Mouse (Mus musculus) lung, embryonic 16.5 days (tissue): Measurements from ENCODE around the gene Bricd5. TPM values are rescaled to one million over a fixed set of nuclear protein-coding genes. Genes with fewer than 3 reads are reported as not detected.
"Not testable (repeated sequence)": the region's sequence is repeated elsewhere in the genome, so short reads cannot be mapped to it uniquely, and the experiment has no call there.

Experiments
- ATAC-seq: fragments of 200-750 bp; cut with Nextera tagmentation; 2 replicates; pipeline ENCODE4 v1.8.0; 2017; ENCODE audit warnings: low read depth, mild to moderate bottlenecking, moderate library complexity
- H3K27ac ChIP-seq: fragments of 300-500 bp; sonication (generic); 2 replicates; pipeline ENCODE4 v1.5.1; 2014; ENCODE audit warnings: mild to moderate bottlenecking, control low read depth, low read length
- H3K27me3 ChIP-seq: fragments of 300-500 bp; sonication (generic); 2 replicates; pipeline ENCODE4 v1.6.1; 2014; ENCODE audit warnings: low read depth, low read length, mixed read lengths; ENCODE audit not compliant: control insufficient read depth, insufficient read depth
- H3K36me3 ChIP-seq: fragments of 300-500 bp; sonication (generic); 2 replicates; pipeline ENCODE4 v1.6.1; 2014; ENCODE audit warnings: low read length; ENCODE audit not compliant: control insufficient read depth, insufficient read depth
- H3K4me1 ChIP-seq: fragments of 300-500 bp; sonication (generic); replicated peaks from 2 replicates; pipeline ENCODE4 v1.6.1; 2014; ENCODE audit warnings: low read length, mixed read lengths; ENCODE audit not compliant: control insufficient read depth, insufficient read depth
- H3K4me2 ChIP-seq: fragments of 300-500 bp; sonication (generic); 2 replicates; pipeline ENCODE4 v1.6.1; 2014; ENCODE audit warnings: low read depth, low read length, control low read depth
- H3K4me3 ChIP-seq: fragments of 300-500 bp; sonication (generic); 2 replicates; pipeline ENCODE4 v1.5.1; 2014; ENCODE audit warnings: mild to moderate bottlenecking, low read length, control low read depth
- H3K9ac ChIP-seq: fragments of 300-500 bp; sonication (generic); 2 replicates; pipeline ENCODE4 v1.6.1; 2014; ENCODE audit warnings: low read length, control low read depth
- H3K9me3 ChIP-seq: fragments of 300-500 bp; sonication (generic); 2 replicates; pipeline ENCODE4 v1.6.1; 2016; ENCODE audit warnings: low read length; ENCODE audit not compliant: control insufficient read depth
- WGBS: fragments of 180-500 bp; shearing (Covaris S2); extraction: QIAGEN DNeasy Blood & Tissue Kit; methylation state at CpG from one replicate; pipeline ENCODE4 v1.1.7; 2014; 5-methylcytosine and 5-hydroxymethylcytosine counted together
- polyA plus RNA-seq: library from polyadenylated mRNA; unstranded; fragments of >200 nt; fragmentation: Nextera tagmentation; extraction: Ambion mirVana; gene quantifications from 2 replicates; pipeline ENCODE4 v1.2.1, GENCODE M21; 2015

Bricd5 gene
- polyA plus RNA-seq, 1 experiment from 2014 or later, result not detected

GRCm38 (mm10) chr17:24454756-24455522 lies 18.7 kb upstream of the Bricd5 start:
- ATAC-seq, result peak; percentile 95
- Histone ChIP-seq H3K27ac (peak overlapping the region; percentile 99), H3K36me3 (peaks cover 4% of the 10 kb centered on the region; the same call in 1 of the 2 replicates), H3K4me3 (peak overlapping the region; percentile 89), H3K9ac (peak overlapping the region; percentile 91), H3K4me1 (peaks cover 11% of the 10 kb centered on the region), H3K4me2 (peak overlapping the region; percentile 93), H3K9me3 (no peaks in the 10 kb centered on the region), H3K27me3 (no peaks in the 10 kb centered on the region)
- under 1% methylated on average over 63 of the region's 67 CpGs for WGBS

- H3K9me3 ChIP-seq, H3K9ac ChIP-seq, H3K27me3 ChIP-seq, H3K36me3 ChIP-seq: not testable (repeated sequence)
- WGBS, result 51% methylated on average over 10 of the region's 10 CpGs
- Histone ChIP-seq H3K27ac (peak overlapping the region; percentile 55), H3K4me1 (peaks cover 11% of the 10 kb centered on the region), H3K4me2 (peak overlapping the region; percentile 40), H3K4me3 (peak overlapping the region; percentile 33; the same call in 1 of the 2 replicates)
- ATAC-seq, result peak; percentile 5
Measured at GRCm38 (mm10) chr17:24455523-24456206, 18.0 kb upstream of the Bricd5 start.

GRCm38 (mm10) chr17:24461580-24461979 lies 12.1 kb upstream of the Bricd5 start:
- no peak for ATAC-seq
- no peak overlapping the region for H3K9ac ChIP-seq
- 64% methylated on average over 2 of the region's 2 CpGs for WGBS

GRCm38 (mm10) chr17:24462932-24463331 lies 10.8 kb upstream of the Bricd5 start:
- no peak overlapping the region for H3K4me2 ChIP-seq
- no peaks in the 10 kb centered on the region for H3K9me3 ChIP-seq
- 64% methylated on average over 1 of the region's 1 CpGs for WGBS
- H3K27me3 ChIP-seq, result no peaks in the 10 kb centered on the region
- no peak overlapping the region for H3K9ac ChIP-seq
- no peaks in the 10 kb centered on the region for H3K36me3 ChIP-seq
- no peak overlapping the region for H3K4me3 ChIP-seq
- H3K4me1 ChIP-seq, result no peaks in the 10 kb centered on the region
- H3K27ac ChIP-seq, result no peak overlapping the region
- ATAC-seq, result no peak

More at GRCm38 (mm10) chr17:24461580-24461979, 12.1 kb upstream of the Bricd5 start:
- H3K36me3 ChIP-seq, result no peaks in the 10 kb centered on the region
- no peaks in the 10 kb centered on the region for H3K4me1 ChIP-seq
- H3K4me2 ChIP-seq, result no peak overlapping the region
- no peak overlapping the region for H3K4me3 ChIP-seq
- no peak overlapping the region for H3K27ac ChIP-seq
- H3K9me3 ChIP-seq, result no peaks in the 10 kb centered on the region
- no peaks in the 10 kb centered on the region for H3K27me3 ChIP-seq

GRCm38 (mm10) chr17:24463374-24464133 lies 10.1 kb upstream of the Bricd5 start:
- H3K27ac ChIP-seq, result no peak overlapping the region
- no peak overlapping the region for H3K4me2 ChIP-seq

GRCm38 (mm10) chr17:24468636-24469246 lies 4.9 kb upstream of the Bricd5 start:
- Histone ChIP-seq H3K36me3 (no peaks in the 10 kb centered on the region), H3K4me1 (peaks cover 23% of the 10 kb centered on the region), H3K9ac (no peak overlapping the region), H3K27ac (no peak overlapping the region), H3K4me2 (no peak overlapping the region), H3K4me3 (no peak overlapping the region), H3K27me3 (no peaks in the 10 kb centered on the region), H3K9me3 (no peaks in the 10 kb centered on the region)
- WGBS, result 91% methylated on average over 5 of the region's 5 CpGs
- no peak for ATAC-seq

More at GRCm38 (mm10) chr17:24463374-24464133, 10.1 kb upstream of the Bricd5 start:
- no peaks in the 10 kb centered on the region for H3K9me3 ChIP-seq
- no peak overlapping the region for H3K9ac ChIP-seq
- H3K36me3 ChIP-seq, result no peaks in the 10 kb centered on the region
- H3K4me3 ChIP-seq, result no peak overlapping the region
- WGBS, result 49% methylated on average over 6 of the region's 6 CpGs
- H3K4me1 ChIP-seq, result no peaks in the 10 kb centered on the region
- no peak for ATAC-seq
- H3K27me3 ChIP-seq, result no peaks in the 10 kb centered on the region

- Histone ChIP-seq H3K9me3 (no peaks in the 10 kb centered on the region), H3K9ac (peak overlapping the region; percentile 94), H3K36me3 (no peaks in the 10 kb centered on the region), H3K4me2 (peak overlapping the region; percentile 94), H3K27ac (peak overlapping the region; percentile 89), H3K4me1 (peaks cover 23% of the 10 kb centered on the region), H3K27me3 (no peaks in the 10 kb centered on the region), H3K4me3 (peak overlapping the region; percentile 86)
- WGBS, result 16% methylated on average over 7 of the region's 7 CpGs
- ATAC-seq, result no peak
Measured at GRCm38 (mm10) chr17:24469336-24469909, 4.3 kb upstream of the Bricd5 start.

- Histone ChIP-seq H3K27me3 (no peaks in the 10 kb centered on the region), H3K4me1 (peaks cover 23% of the 10 kb centered on the region), H3K27ac (peak within 1 kb of the TSS; percentile 89), H3K9me3 (no peaks in the 10 kb centered on the region), H3K4me3 (peak within 1 kb of the TSS; percentile 86), H3K4me2 (peak within 1 kb of the TSS; percentile 94), H3K36me3 (peaks cover 4% of the 10 kb centered on the region), H3K9ac (peak within 1 kb of the TSS; percentile 94)
- under 1% methylated on average over 56 of the region's 75 CpGs for WGBS
- ATAC-seq, result peak; percentile 99
Measured at GRCm38 (mm10) chr17:24469910-24470602, 3.6 kb upstream of the Bricd5 start, which contains the start of the genes E4f1 and Pgp. E4f1 (minus strand) TSS chr17:24470313. Pgp (plus strand) TSS chr17:24470392.
